Mouse (Mus musculus) myocyte (in vitro differentiated cells): ENCODE data around the gene 9330182L06Rik. TPM values are rescaled to one million over a fixed set of nuclear protein-coding genes. Genes with fewer than 3 reads are reported as not detected.

Source experiments
- H3K27me3 ChIP-seq: one replicate; pipeline ENCODE4 v1.6.1; 2011; ENCODE audit not compliant: control insufficient read depth, insufficient read depth, insufficient read length
- H3K36me3 ChIP-seq: one replicate; pipeline ENCODE4 v1.6.1; 2011; ENCODE audit not compliant: control insufficient read depth, insufficient read depth
- H3K4me2 ChIP-seq: one replicate; pipeline ENCODE4 v1.6.1; 2011; ENCODE audit warnings: low read depth, control low read depth
- H3K4me3 ChIP-seq: one replicate; pipeline ENCODE4 v1.5.1; 2011; ENCODE audit warnings: mild to moderate bottlenecking, control low read depth, moderate library complexity
- H3K79me2 ChIP-seq: one replicate; pipeline ENCODE4 v1.6.1; 2011; ENCODE audit not compliant: control insufficient read depth, insufficient read depth
- H3ac ChIP-seq: one replicate; pipeline ENCODE4 v1.6.1; 2011; ENCODE audit not compliant: control insufficient read depth, insufficient read length
- CEBPB ChIP-seq: IDR thresholded peaks from 2 replicates; pipeline ENCODE4 v1.6.1; 2011; ENCODE audit warnings: mild to moderate bottlenecking, moderate library complexity; ENCODE audit not compliant: poor library complexity, insufficient read depth, severe bottlenecking
- E2F4 ChIP-seq: IDR thresholded peaks from one replicate; pipeline ENCODE4 v1.6.1; 2011; ENCODE audit warnings: mild to moderate bottlenecking, control low read depth, moderate library complexity; ENCODE audit not compliant: insufficient read depth
- MAX ChIP-seq: IDR thresholded peaks from one replicate; pipeline ENCODE4 v1.6.1; 2011; ENCODE audit warnings: low read depth, mild to moderate bottlenecking, control low read depth
- MYOD1 ChIP-seq, 3 experiments: IDR thresholded peaks; one replicate each; pipeline ENCODE4 v1.6.1; 2011; ENCODE audit warnings: control low read depth in 2 of 3, low read depth in 2 of 3, mild to moderate bottlenecking in 2 of 3, moderate library complexity in 1 of 3; ENCODE audit not compliant: insufficient read length in 2 of 3, control insufficient read depth in 1 of 3
- MYOG ChIP-seq, 3 experiments: IDR thresholded peaks; one replicate each; pipeline ENCODE4 v1.6.1; 2011; ENCODE audit warnings: control low read depth in 2 of 3, low read depth in 2 of 3, mild to moderate bottlenecking in 2 of 3; ENCODE audit not compliant: insufficient read length in 2 of 3, control insufficient read depth in 1 of 3, insufficient read depth in 1 of 3
- POLR2A ChIP-seq: IDR thresholded peaks from one replicate; pipeline ENCODE4 v1.6.1; 2011; ENCODE audit warnings: low read depth, mild to moderate bottlenecking, control low read depth, moderate library complexity; ENCODE audit not compliant: insufficient read length
- POLR2AphosphoS2 ChIP-seq: IDR thresholded peaks from one replicate; pipeline ENCODE4 v1.6.1; 2011; ENCODE audit warnings: low read depth, control low read depth; ENCODE audit not compliant: insufficient read length
- REST ChIP-seq: IDR thresholded peaks from one replicate; pipeline ENCODE4 v1.6.1; 2011; ENCODE audit warnings: mild to moderate bottlenecking, control low read depth, moderate library complexity; ENCODE audit not compliant: insufficient read depth, insufficient read length
- SRF ChIP-seq: IDR thresholded peaks from one replicate; pipeline ENCODE4 v1.6.1; 2011; ENCODE audit warnings: low read depth; ENCODE audit not compliant: control insufficient read depth, insufficient read length
- TCF12 ChIP-seq: IDR thresholded peaks from one replicate; pipeline ENCODE4 v1.6.1; 2011; ENCODE audit warnings: mild to moderate bottlenecking, control low read depth; ENCODE audit not compliant: poor library complexity, insufficient read depth, severe bottlenecking
- TCF3 ChIP-seq: IDR thresholded peaks from one replicate; pipeline ENCODE4 v1.6.1; 2011; ENCODE audit warnings: low read depth, control low read depth; ENCODE audit not compliant: insufficient read length
- USF1 ChIP-seq: IDR thresholded peaks from one replicate; pipeline ENCODE4 v1.6.1; 2011; ENCODE audit warnings: low read depth, mild to moderate bottlenecking, control low read depth, moderate library complexity
- polyA plus RNA-seq: library from polyadenylated mRNA; unstranded; fragments of >200 nt; fragmentation: generic; extraction: Trizol; gene quantifications from one replicate; pipeline ENCODE4 v1.2.1, GENCODE M21; 2012; ENCODE audit warnings: missing spikeins

Gene 9330182L06Rik
- polyA plus RNA-seq, 1 experiment, result not detected

DNA sequence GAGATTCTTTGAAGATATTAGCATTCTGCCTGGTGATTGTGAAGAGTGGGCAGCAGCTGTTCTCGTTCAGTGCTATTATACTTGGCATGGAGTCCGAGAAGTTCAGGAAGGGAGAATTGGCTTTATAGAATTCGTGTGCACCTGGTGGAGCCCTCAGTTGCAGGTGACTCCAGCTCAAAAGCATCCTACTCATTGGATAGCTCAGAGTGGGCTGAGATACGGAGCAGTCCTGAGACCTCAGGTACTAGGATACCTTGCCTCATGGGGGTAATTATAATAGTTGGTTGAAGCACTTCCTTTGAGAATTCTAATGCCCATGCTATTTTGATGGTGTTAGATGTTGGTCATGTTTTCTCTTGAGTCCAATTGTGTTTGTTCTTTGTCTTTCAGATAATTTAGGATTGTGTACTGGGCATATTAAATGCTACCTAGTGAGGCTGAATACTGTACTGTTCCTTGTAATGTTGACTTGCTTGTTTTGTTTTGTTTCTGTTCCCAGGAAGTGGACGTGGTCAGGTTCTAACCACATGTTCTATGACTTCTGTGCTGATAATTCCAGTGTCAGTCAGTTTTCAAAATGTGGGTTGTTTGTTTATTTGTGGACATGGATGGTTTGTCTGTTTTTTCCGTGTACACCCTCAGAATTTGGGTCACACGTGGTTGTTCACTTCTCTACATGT is 96.2 kb downstream of the 9330182L06Rik start:
- H3K79me2 ChIP-seq, result no peaks in the 10 kb centered on the region
- H3ac ChIP-seq, result no peak overlapping the region
- H3K4me2 ChIP-seq, result no peak overlapping the region
- no peak overlapping the region for H3K4me3 ChIP-seq
- no peaks in the 10 kb centered on the region for H3K36me3 ChIP-seq
- TF ChIP-seq MYOD1 (IDR thresholded peaks at IDR 0.05; ENCODE audit: control insufficient read depth in 1 of 3, insufficient read length in 2 of 3, low read depth in 2 of 3) (no peak), MAX (no peak), REST (no peak), SRF (no peak), TCF12 (no peak), USF1 (no peak), TCF3 (no peak), POLR2A (no peak), CEBPB (no peak), POLR2AphosphoS2 (no peak)
- H3K27me3 ChIP-seq, result no peaks in the 10 kb centered on the region

DNA sequence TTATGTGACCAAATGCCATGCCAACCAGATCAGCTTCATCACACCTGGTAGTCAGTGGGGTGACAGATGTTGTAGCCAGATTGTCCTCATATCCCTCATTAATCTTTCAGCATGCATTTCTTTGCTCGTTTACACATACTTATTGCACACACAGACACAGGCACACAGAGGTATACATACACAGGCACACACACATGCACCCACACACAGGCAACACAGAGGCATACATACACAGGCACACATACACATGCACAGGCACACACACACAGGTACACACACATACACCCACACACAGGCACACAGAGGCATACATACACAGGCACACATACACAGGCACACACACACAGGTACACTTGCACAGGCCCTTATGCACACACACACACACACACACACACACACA is 99.0 kb downstream of the 9330182L06Rik start:
- no peaks in the 10 kb centered on the region for H3K27me3 ChIP-seq
- H3K36me3 ChIP-seq, result no peaks in the 10 kb centered on the region
- no peak for TF ChIP-seq MAX
- TF ChIP-seq USF1, result no peak
- no peak for TF ChIP-seq CEBPB
- no peak for TF ChIP-seq MYOD1 (IDR thresholded peaks at IDR 0.05; ENCODE audit: control insufficient read depth in 1 of 3, insufficient read length in 2 of 3, low read depth in 2 of 3)
- TF ChIP-seq POLR2AphosphoS2, result no peak
- no peak for TF ChIP-seq TCF3
- no peak overlapping the region for H3K4me2 ChIP-seq
- no peaks in the 10 kb centered on the region for H3K79me2 ChIP-seq
- no peak overlapping the region for H3K4me3 ChIP-seq
- no peak overlapping the region for H3ac ChIP-seq

DNA sequence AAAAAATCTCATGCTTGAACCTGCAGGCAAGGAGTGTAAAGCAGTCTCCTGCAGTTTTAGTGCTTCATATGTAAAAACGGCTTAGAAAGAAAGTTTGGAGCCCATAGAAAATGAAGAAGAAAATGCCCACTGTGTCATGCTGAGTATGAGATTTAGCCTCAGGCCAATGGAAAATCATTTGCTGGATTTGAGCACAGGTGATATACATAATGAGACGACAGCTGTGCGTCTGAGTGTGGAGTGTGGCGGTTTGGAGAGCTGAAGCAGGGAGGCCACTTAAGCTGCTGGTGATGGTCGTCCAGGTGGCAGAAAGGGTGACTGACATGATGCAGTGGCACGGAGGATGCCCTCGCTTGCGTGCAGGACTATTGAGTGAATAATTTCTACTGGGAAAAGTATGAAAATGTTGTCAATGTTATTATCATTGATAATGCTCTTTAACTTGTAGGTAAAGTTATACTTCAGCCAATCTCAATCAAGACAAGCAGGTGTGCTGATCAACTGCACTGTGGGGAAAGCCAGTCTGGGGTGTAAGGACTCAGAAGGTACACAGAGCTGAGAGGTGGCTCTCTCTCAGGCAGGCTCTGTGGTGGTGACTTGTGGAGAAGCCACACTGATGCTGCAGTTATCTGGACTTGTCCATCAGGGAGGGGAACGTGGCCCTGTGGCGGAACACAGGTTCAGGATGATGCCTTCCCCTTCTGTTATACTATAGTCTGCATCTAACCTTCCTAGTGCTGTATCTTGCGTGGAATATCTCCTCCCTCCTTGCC is 102.2 kb downstream of the 9330182L06Rik start:
- Histone ChIP-seq H3ac (no peak overlapping the region), H3K27me3 (no peaks in the 10 kb centered on the region), H3K4me2 (no peak overlapping the region), H3K79me2 (no peaks in the 10 kb centered on the region), H3K4me3 (no peak overlapping the region), H3K36me3 (no peaks in the 10 kb centered on the region)
- TF ChIP-seq E2F4 (no peak), POLR2A (no peak), CEBPB (no peak), REST (no peak), POLR2AphosphoS2 (no peak), SRF (no peak), MYOG (IDR thresholded peaks at IDR 0.05; ENCODE audit: control insufficient read depth in 1 of 3, insufficient read depth in 1 of 3, insufficient read length in 2 of 3, low read depth in 2 of 3) (no peak), TCF12 (no peak), MYOD1 (IDR thresholded peaks at IDR 0.05; ENCODE audit: control insufficient read depth in 1 of 3, insufficient read length in 2 of 3, low read depth in 2 of 3) (no peak), TCF3 (no peak), MAX (no peak), USF1 (no peak)

- Histone ChIP-seq H3K27me3 (no peaks in the 10 kb centered on the region), H3K79me2 (no peaks in the 10 kb centered on the region), H3K4me3 (no peak overlapping the region), H3ac (no peak overlapping the region), H3K4me2 (no peak overlapping the region), H3K36me3 (no peaks in the 10 kb centered on the region)
- TF ChIP-seq MYOG (IDR thresholded peaks at IDR 0.05; ENCODE audit: control insufficient read depth in 1 of 3, insufficient read depth in 1 of 3, insufficient read length in 2 of 3, low read depth in 2 of 3) (no peak), POLR2AphosphoS2 (no peak), MYOD1 (IDR thresholded peaks at IDR 0.05; ENCODE audit: control insufficient read depth in 1 of 3, insufficient read length in 2 of 3, low read depth in 2 of 3) (no peak), POLR2A (no peak), SRF (no peak), MAX (no peak), REST (no peak), E2F4 (no peak), TCF3 (no peak), TCF12 (no peak), USF1 (no peak), CEBPB (no peak)
These were observed 105.2 kb downstream of the 9330182L06Rik start for GRCm38 (mm10) chr5:9371127-9371526.
